Mouse (Mus musculus) erythroblast, embryonic 14.5 days (primary cell): ENCODE measurements around the gene Lrrc25.

Experiments
- GATA1 ChIP-seq: IDR thresholded peaks from 2 replicates; pipeline ENCODE4 v1.6.1; 2012; ENCODE audit warnings: low read length, inconsistent platforms, mixed read lengths
- TAL1 ChIP-seq: IDR thresholded peaks from 3 replicates; pipeline ENCODE4 v1.6.1; 2012; ENCODE audit warnings: low read length, inconsistent platforms, mixed read lengths

DNA sequence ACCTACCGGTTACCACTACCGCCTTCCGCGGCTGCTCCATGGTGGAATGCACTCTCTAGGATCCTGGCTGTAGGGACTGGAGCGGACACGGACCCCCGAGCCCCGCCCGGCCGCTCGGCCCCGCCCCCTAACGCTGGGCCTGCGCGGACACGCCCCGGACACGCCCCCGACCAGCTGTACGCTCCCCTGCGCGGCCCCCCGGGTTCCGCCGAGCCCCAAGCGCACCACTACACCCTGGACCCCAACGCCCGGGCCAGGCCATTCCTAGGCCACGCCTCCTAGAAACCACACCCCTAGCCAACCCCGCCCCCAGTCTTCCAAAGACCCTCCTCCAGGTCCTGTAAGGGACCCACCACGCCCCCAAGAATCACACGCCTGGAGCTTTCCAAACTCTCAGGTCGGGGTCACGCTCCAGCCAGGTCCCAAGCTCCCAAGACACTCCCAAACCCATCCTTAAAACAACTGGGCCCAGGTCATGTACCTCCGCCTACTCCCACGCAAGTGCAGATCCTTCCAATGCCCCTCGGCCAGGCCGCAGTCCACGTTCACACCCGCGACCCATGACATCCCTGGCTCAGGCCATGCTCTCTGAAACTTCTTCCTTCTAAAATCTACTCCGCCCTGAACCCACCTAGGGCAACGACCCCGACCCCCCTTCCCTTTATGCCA is 43.8 kb downstream of the Lrrc25 start:
- no peak for TF ChIP-seq TAL1
- TF ChIP-seq GATA1, result no peak
